In genomic region chr11:6604604-6604936, GRCm38 (mm10) we compare ENCODE assay signal across 11 mouse cellular contexts. TPM values are rescaled to one million over a fixed set of nuclear protein-coding genes. Genes with fewer than 3 reads are reported as not detected.
A peak's percentile ranks its signal among the peaks of the same experiment; 100 is the strongest.
DNase-seq lines count a peak whose midpoint lies in the region; ATAC-seq and TF ChIP-seq lines count a peak whose summit lies in the region.
"Had no signal": no experiment of that assay in that cellular context is flagged by ENCODE, and none has a peak within 500 bp of the region (broad histone marks: within the 10 kb centered on the region; RNA-seq: fewer than 3 reads in every experiment).

No protein-coding gene starts in this region.

- peak overlapping the region; percentile 60 for H3K4me2 ChIP-seq in lung, embryonic 14.5 days
- peak overlapping the region; percentile 71 for H3K4me2 ChIP-seq in forebrain, embryonic 16.5 days (ENCODE audit: low read length)
- peak overlapping the region; percentile 81 for H3K4me2 ChIP-seq in limb, embryonic 15.5 days
- peak overlapping the region; percentile 34; the same call in 1 of the 2 replicates for H3K4me2 ChIP-seq in stomach, postnatal 0 days (replicated peaks; ENCODE audit: low read depth)

- TF ChIP-seq CTCF in lung, embryonic 14.5 days (IDR thresholded peaks at IDR 0.05; ENCODE audit: low read depth): no peak
- no peak for TF ChIP-seq CTCF in stomach, postnatal 0 days (IDR thresholded peaks at IDR 0.05; ENCODE audit: low read depth)

- H3K27me3 ChIP-seq in lung, embryonic 14.5 days (ENCODE audit: insufficient read depth, low read length): peaks cover 24% of the 10 kb centered on the region
- H3K27me3 ChIP-seq in forebrain, embryonic 16.5 days (replicated peaks; ENCODE audit: control insufficient read depth, insufficient read depth, low read length): no peaks in the 10 kb centered on the region
- peaks cover 32% of the 10 kb centered on the region for H3K27me3 ChIP-seq in limb, embryonic 15.5 days
- no peaks in the 10 kb centered on the region for H3K27me3 ChIP-seq in stomach, postnatal 0 days (ENCODE audit: control insufficient read depth, insufficient read depth, low read length)

- intact Hi-C loops in left cerebral cortex, postnatal 25 days (cut with DNase I): loop anchor here (2.0 kb wide), 1 partner anchor 58 kb away; the partner anchor contains the start of gene Ccm2

- peak overlapping the region; percentile 29; the same call in 1 of the 2 replicates for H3K4me3 ChIP-seq in lung, embryonic 14.5 days (ENCODE audit: low read depth, low read length)
- peak overlapping the region; percentile 65 for H3K4me3 ChIP-seq in forebrain, embryonic 16.5 days (replicated peaks; ENCODE audit: low read length)
- H3K4me3 ChIP-seq in limb, embryonic 15.5 days: peak overlapping the region; percentile 41; the same call in 1 of the 2 replicates
- H3K4me3 ChIP-seq in stomach, postnatal 0 days (ENCODE audit: low read depth, low read length): peak overlapping the region; percentile 37; the same call in 1 of the 2 replicates

- H3K36me3 ChIP-seq in lung, embryonic 14.5 days (ENCODE audit: insufficient read depth): no peaks in the 10 kb centered on the region
- peaks cover 5% of the 10 kb centered on the region; the same call in 1 of the 2 replicates for H3K36me3 ChIP-seq in forebrain, embryonic 16.5 days (ENCODE audit: control insufficient read depth, insufficient read depth)
- H3K36me3 ChIP-seq in limb, embryonic 15.5 days: peaks cover 2% of the 10 kb centered on the region; the same call in 1 of the 2 replicates
- no peaks in the 10 kb centered on the region for H3K36me3 ChIP-seq in stomach, postnatal 0 days (ENCODE audit: control insufficient read depth, insufficient read depth, low read length)

- no peak for DNase-seq in lung, embryonic 14.5 days
- no peak for DNase-seq in lung, adult 18-20 months
- no peak for DNase-seq in stomach, postnatal 0 days (ENCODE audit: low spot score)
- DNase-seq in right cerebral cortex, adult 18-20 months: no peak
- no peak for DNase-seq in left cerebral cortex, postnatal 25 days (ENCODE audit: low spot score in 2 of 2)

- TF ChIP-seq EP300 in stomach, postnatal 0 days (optimal IDR thresholded peaks at IDR 0.05): no peak

- no peak overlapping the region for H3K27ac ChIP-seq in lung, embryonic 14.5 days (ENCODE audit: low read depth)
- peak overlapping the region; percentile 98 for H3K27ac ChIP-seq in forebrain, embryonic 16.5 days (ENCODE audit: low read length)
- H3K27ac ChIP-seq in limb, embryonic 15.5 days: no peak overlapping the region
- 0 out of 2 replicates have a peak overlapping the region, but pooled peaks have one; percentile 49 for H3K27ac ChIP-seq in stomach, postnatal 0 days (replicated peaks)

- peaks cover 7% of the 10 kb centered on the region for H3K4me1 ChIP-seq in lung, embryonic 14.5 days (ENCODE audit: insufficient read depth)
- H3K4me1 ChIP-seq in forebrain, embryonic 16.5 days (replicated peaks; ENCODE audit: control insufficient read depth, insufficient read depth, low read length): peaks cover 41% of the 10 kb centered on the region
- peaks cover 31% of the 10 kb centered on the region for H3K4me1 ChIP-seq in limb, embryonic 15.5 days
- H3K4me1 ChIP-seq in stomach, postnatal 0 days (replicated peaks; ENCODE audit: control insufficient read depth, insufficient read depth): 0 out of 2 replicates have a peak, but pooled peaks cover 3% of the 10 kb centered on the region

- no peaks in the 10 kb centered on the region for H3K9me3 ChIP-seq in lung, embryonic 14.5 days (ENCODE audit: low read depth, low read length)
- no peaks in the 10 kb centered on the region for H3K9me3 ChIP-seq in forebrain, embryonic 16.5 days (ENCODE audit: control insufficient read depth, low read length)
- H3K9me3 ChIP-seq in limb, embryonic 15.5 days: no peaks in the 10 kb centered on the region
- no peaks in the 10 kb centered on the region for H3K9me3 ChIP-seq in stomach, postnatal 0 days (ENCODE audit: control insufficient read depth, low read length)
- H3K9me3 ChIP-seq: G1E had no signal

- H3K9ac ChIP-seq in lung, embryonic 14.5 days: peak overlapping the region; percentile 6; the same call in 1 of the 2 replicates
- H3K9ac ChIP-seq in forebrain, embryonic 16.5 days (replicated peaks; ENCODE audit: low read depth, low read length): peak overlapping the region; percentile 82
- no peak overlapping the region for H3K9ac ChIP-seq in limb, embryonic 15.5 days
- no peak overlapping the region; the same call in 1 of the 2 replicates for H3K9ac ChIP-seq in stomach, postnatal 0 days (ENCODE audit: low read length)

- ATAC-seq in lung, embryonic 14.5 days (ENCODE audit: insufficient read depth): no peak
- ATAC-seq in forebrain, embryonic 16.5 days: no peak
- ATAC-seq in limb, embryonic 15.5 days (ENCODE audit: insufficient number of reproducible peaks, low FRiP score, low TSS enrichment, low read depth): no peak
- no peak for ATAC-seq in stomach, postnatal 0 days (ENCODE audit: low FRiP score, low TSS enrichment)

RNA-seq across cellular contexts. Expression of gene Nacad, which starts 1.3 kb away (rescaled TPM):
- 2.5 and 2.7 TPM in 2 replicates for polyA plus RNA-seq in lung, embryonic 14.5 days (2014; fragmentation: Nextera tagmentation; extraction: Ambion mirVana)
- polyA plus RNA-seq in forebrain, embryonic 16.5 days (2015; fragmentation: Nextera tagmentation; extraction: Ambion mirVana): 62.5 and 71.1 TPM in 2 replicates
- polyA plus RNA-seq in limb, embryonic 15.5 days (2015; fragmentation: Nextera tagmentation; extraction: Ambion mirVana): 1.6 and 1.9 TPM in 2 replicates
- polyA plus RNA-seq in stomach, postnatal 0 days (2015; fragmentation: Nextera tagmentation; extraction: Ambion mirVana): 7.3 and 7.4 TPM in 2 replicates
- total RNA-seq in left cerebral cortex, postnatal 25 days (2021): 10 to 100 TPM; 42.4 to 46.6 TPM
- polyA plus RNA-seq: G1E had no signal

RNA-seq across cellular contexts. Expression of gene Tbrg4, which starts 21.3 kb away (rescaled TPM):
- 43.2 and 46.6 TPM in 2 replicates for polyA plus RNA-seq in lung, embryonic 14.5 days (2014; fragmentation: Nextera tagmentation; extraction: Ambion mirVana)
- polyA plus RNA-seq in forebrain, embryonic 16.5 days (2015; fragmentation: Nextera tagmentation; extraction: Ambion mirVana): 28.2 and 32.2 TPM in 2 replicates
- 32.9 and 33.1 TPM in 2 replicates for polyA plus RNA-seq in limb, embryonic 15.5 days (2015; fragmentation: Nextera tagmentation; extraction: Ambion mirVana)
- polyA plus RNA-seq in stomach, postnatal 0 days (2015; fragmentation: Nextera tagmentation; extraction: Ambion mirVana): 29.3 and 31.2 TPM in 2 replicates
- 10 to 100 TPM; 47.0 to 49.6 TPM for total RNA-seq in left cerebral cortex, postnatal 25 days (2021)

RNA-seq across cellular contexts. Expression of gene Wap, which starts 33.9 kb away (rescaled TPM):
- not detected in 2 replicates for polyA plus RNA-seq in lung, embryonic 14.5 days (2014; fragmentation: Nextera tagmentation; extraction: Ambion mirVana)
- not detected in 2 replicates for polyA plus RNA-seq in forebrain, embryonic 16.5 days (2015; fragmentation: Nextera tagmentation; extraction: Ambion mirVana)
- polyA plus RNA-seq in limb, embryonic 15.5 days (2015; fragmentation: Nextera tagmentation; extraction: Ambion mirVana): not detected in 2 replicates
- polyA plus RNA-seq in stomach, postnatal 0 days (2015; fragmentation: Nextera tagmentation; extraction: Ambion mirVana): 2.6 and 5.3 TPM in 2 replicates
- total RNA-seq in left cerebral cortex, postnatal 25 days (2021): not detected
- total RNA-seq: adrenal gland, postnatal 25 days; G1E; heart, adult 8-10 months; liver, adult 2 months had no signal
- polyA plus RNA-seq: G1E; liver, adult 2 months had no signal

RNA-seq across cellular contexts. Expression of gene Ramp3, which starts 53.8 kb away (rescaled TPM):
- 1.2 and 1.9 TPM in 2 replicates for polyA plus RNA-seq in lung, embryonic 14.5 days (2014; fragmentation: Nextera tagmentation; extraction: Ambion mirVana)
- polyA plus RNA-seq in forebrain, embryonic 16.5 days (2015; fragmentation: Nextera tagmentation; extraction: Ambion mirVana): 7.9 and 8.1 TPM in 2 replicates
- polyA plus RNA-seq in limb, embryonic 15.5 days (2015; fragmentation: Nextera tagmentation; extraction: Ambion mirVana): 7.8 and 8.7 TPM in 2 replicates
- polyA plus RNA-seq in stomach, postnatal 0 days (2015; fragmentation: Nextera tagmentation; extraction: Ambion mirVana): 11.6 and 12.8 TPM in 2 replicates
- total RNA-seq in left cerebral cortex, postnatal 25 days (2021): 10 to 100 TPM; 17.6 to 18.1 TPM
- total RNA-seq: G1E had no signal
- polyA plus RNA-seq: G1E had no signal

RNA-seq across cellular contexts. Expression of gene Ccm2, which starts 57.9 kb away (rescaled TPM):
- 88.8 and 94.3 TPM in 2 replicates for polyA plus RNA-seq in lung, embryonic 14.5 days (2014; fragmentation: Nextera tagmentation; extraction: Ambion mirVana)
- polyA plus RNA-seq in forebrain, embryonic 16.5 days (2015; fragmentation: Nextera tagmentation; extraction: Ambion mirVana): 101 and 107 TPM in 2 replicates
- polyA plus RNA-seq in limb, embryonic 15.5 days (2015; fragmentation: Nextera tagmentation; extraction: Ambion mirVana): 89.7 and 101 TPM in 2 replicates
- polyA plus RNA-seq in stomach, postnatal 0 days (2015; fragmentation: Nextera tagmentation; extraction: Ambion mirVana): 45.7 and 45.9 TPM in 2 replicates
- total RNA-seq in left cerebral cortex, postnatal 25 days (2021): 10 to 100 TPM; 57.6 to 63.5 TPM

Comparison
In these comparisons a context has a peak if more than half of its experiments do, and no peak if none do; other contexts are left out.
1. H3K27ac ChIP-seq: peak in forebrain, embryonic 16.5 days (single experiment) and stomach, postnatal 0 days (single experiment); none in lung, embryonic 14.5 days (single experiment) and limb, embryonic 15.5 days (single experiment).
2. H3K9ac ChIP-seq: peak in lung, embryonic 14.5 days (single experiment) and forebrain, embryonic 16.5 days (single experiment); none in limb, embryonic 15.5 days (single experiment) and stomach, postnatal 0 days (single experiment).
3. Peak in every context shown above with its lines, with median percentiles within 50 percentile points of each other: H3K4me2 ChIP-seq and H3K4me3 ChIP-seq.